Mouse (Mus musculus) common myeloid progenitor, adult 5-6 weeks (primary cell): ENCODE results near the gene Borcs5. TPM values are rescaled to one million over a fixed set of nuclear protein-coding genes. Genes with fewer than 3 reads are reported as not detected.

Source experiments
- ATAC-seq: replicated peaks from 2 replicates; pipeline ENCODE4 v1.8.0; 2016; ENCODE audit warnings: low read depth, mild to moderate bottlenecking, moderate TSS enrichment, inconsistent platforms; ENCODE audit not compliant: poor library complexity, severe bottlenecking
- total RNA-seq: library from RNA; stranded (forward); fragments of 200-1000, 187-1606 nt; gene quantifications from 2 replicates; pipeline ENCODE4 v1.2.3, GENCODE M21; 2017

Gene Borcs5
- total RNA-seq, 1 experiment from 2014 or later = 12.4 TPM

- ATAC-seq = no peak
Measured at GRCm38 (mm10) chr6:134625431-134625830, 13.9 kb upstream of the Borcs5 start.

GRCm38 (mm10) chr6:134626564-134626963, 12.7 kb upstream of the Borcs5 start:
- no peak for ATAC-seq

GRCm38 (mm10) chr6:134630447-134630846, 8.9 kb upstream of the Borcs5 start:
- ATAC-seq = peak; percentile 55

DNA sequence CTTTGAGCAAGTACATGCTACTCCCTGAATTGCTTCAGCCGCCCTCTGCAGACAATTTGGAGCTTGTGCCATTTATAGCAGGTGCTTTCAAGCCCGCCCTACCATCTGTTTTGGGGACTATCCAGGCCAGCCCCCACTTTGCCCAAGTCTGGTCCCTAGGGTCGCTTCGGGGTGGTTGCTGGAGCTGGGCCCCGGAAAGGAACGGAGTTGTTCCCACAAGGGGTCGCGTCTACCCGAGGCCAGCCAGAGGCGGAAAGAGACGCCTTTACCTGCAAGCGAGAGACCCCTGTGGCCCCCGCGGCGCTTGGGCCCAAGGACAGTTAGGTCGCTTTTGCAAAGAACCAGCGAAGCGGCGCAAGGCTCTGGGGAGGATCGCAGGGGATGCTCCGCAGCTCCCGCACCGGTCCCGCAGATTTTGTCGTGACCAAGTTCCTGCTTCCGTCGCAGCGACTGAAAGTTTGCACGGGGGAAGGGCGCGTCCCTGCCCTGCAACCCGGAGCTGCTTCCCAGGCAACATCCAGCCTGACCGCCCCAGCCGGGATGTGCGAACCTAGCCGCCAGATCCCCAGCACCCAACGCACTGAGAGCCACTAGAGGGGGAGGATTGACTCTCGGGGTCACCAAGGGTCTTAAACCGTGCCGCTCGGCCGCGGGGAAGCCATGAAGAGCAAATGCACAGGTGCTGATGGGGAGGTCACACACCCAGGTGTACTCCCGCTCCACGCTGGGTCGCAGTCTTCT, 7.2 kb upstream of the Borcs5 start, which contains the start of gene Mansc1:
Mansc1 (minus strand) TSS at position 542 of the 741 bp plus-strand sequence.
- ATAC-seq = peak; percentile 64

- no peak for ATAC-seq
Measured at GRCm38 (mm10) chr6:134632756-134633155, 6.6 kb upstream of the Borcs5 start.

DNA sequence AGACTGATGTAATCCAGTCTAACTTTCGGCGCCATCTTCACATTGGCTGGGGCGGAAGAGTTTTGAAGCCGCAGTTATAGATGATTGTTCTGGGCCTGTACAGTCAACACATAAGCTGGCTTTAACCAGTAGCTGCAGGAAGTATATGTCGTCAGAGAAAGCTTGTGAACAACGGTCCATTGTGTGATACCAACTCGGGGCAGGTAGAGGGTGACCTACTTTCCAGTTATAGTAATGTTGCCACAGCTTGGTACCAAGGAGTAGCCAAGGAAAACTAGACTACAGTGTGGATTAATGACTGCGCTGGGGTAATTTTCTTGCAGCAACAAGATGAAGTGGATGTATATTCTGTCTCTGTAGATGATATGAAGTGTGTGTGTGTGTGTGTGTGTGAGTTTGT, 5.8 kb upstream of the Borcs5 start:
- no peak for ATAC-seq

DNA sequence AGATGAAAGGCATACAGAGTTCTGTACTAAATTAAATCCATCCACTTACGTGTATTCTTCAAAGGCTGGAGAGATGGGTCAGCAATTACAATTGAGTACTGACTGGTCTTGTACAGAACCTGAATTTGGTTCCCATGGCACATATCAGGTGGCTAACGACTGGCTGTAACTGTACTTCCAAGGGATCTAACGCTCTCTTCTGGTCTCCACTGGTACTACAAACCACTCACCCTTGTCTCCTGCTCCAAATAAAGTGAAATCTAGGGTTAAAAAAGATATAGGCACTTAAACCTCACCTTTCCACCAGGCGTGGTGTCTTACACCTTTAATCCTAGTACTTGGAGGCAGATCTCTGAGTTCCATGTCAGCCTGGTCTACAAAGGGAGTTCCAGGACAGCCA, 2.8 kb upstream of the Borcs5 start:
- no peak for ATAC-seq

GRCm38 (mm10) chr6:134639900-134640299, 590 bp downstream of the Borcs5 start:
- no peak for ATAC-seq

DNA sequence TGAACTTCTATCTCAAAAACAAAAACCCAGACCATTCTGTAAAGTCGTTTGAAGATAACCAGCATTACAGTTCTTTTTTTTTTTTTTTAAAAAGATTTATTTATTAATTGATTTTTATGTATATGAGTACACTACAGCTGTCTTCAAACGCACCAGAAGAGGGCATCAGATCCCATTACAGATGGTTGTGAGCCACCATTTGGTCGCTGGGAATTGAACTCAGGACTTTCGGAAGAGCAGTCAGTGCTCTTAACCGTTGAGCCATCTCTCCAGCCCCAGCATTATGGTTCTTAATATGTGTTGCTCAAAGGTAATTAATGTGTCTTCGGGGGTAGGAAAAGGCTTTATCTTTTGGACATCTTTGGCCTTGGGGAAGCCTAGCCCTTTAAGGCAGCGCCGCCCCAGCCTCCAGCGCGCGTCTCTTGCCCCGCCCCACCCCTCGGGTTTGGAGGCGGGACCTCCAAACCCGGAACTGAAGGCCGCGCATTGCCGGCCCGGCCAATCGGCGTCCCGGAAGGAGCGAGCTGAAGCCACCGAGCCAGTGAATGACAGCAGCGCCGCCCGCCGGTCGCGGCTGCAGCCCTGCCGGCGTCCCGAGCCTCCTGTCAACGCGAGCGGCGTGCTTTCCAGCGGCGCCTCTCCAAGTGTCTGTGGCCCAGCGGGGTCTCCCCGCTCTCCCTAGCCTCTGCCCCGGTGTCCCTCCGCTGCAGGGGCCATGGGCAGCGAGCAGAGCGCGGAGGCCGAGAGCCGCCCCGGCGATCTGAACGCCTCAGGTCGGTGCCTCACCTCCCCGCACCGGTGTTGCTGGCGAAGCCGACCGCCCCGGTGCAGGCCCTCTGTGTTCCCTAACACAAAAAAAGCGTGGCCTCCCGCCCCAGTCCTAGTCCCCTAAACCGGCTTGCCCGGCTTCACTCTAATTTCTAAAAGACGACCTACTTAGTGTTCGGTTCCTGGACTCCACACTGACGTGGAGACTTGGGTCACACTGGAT, 1.5 kb downstream of the Borcs5 start:
- peak; percentile 97 for ATAC-seq

GRCm38 (mm10) chr6:134641738-134642446, 2.6 kb downstream of the Borcs5 start:
- no peak for ATAC-seq

DNA sequence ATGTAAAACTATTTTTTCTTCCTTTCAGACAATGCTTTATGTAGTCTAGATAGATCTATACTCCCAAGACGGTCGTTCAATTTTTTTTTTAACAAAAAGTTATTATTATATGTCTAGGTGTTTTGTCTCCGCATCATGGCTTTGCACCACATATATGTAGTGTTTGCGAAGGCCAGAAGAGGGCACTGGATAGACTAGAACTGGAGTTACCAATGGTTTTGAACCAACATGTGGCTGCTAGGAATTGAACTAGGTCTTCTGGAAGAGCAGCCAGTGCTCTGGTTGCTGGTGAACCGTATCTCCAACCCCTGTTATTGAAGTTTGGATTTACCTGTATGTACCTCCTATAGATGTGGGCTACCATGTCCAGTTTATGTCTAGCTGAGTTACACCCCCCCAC, 4.0 kb downstream of the Borcs5 start:
- no peak for ATAC-seq

GRCm38 (mm10) chr6:134646835-134647234, 7.5 kb downstream of the Borcs5 start:
- ATAC-seq = no peak

- no peak for ATAC-seq
Measured at GRCm38 (mm10) chr6:134647621-134648020, 8.3 kb downstream of the Borcs5 start.

GRCm38 (mm10) chr6:134648356-134648755, 9.0 kb downstream of the Borcs5 start:
- no peak for ATAC-seq

DNA sequence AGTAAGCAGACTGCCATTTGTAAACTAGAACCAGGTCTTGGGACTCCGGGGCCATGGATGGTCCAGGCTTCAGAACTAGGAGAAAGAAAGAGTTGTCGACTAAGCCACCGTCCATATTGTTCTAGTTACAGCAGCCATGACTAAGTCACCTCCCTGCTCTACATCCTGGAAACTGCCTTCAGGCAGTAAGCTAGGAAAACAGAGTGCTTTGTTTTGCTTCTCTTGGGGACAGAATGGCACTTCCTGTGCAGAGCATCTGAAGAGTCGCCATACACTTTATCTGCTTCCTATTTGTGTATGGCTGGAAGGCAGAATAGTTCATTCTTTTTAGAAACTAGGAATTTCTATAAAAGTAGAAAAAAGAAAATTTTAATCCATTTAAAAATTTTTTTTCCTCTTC, 17.2 kb downstream of the Borcs5 start:
- no peak for ATAC-seq

- peak; percentile 87 for ATAC-seq
Measured at GRCm38 (mm10) chr6:134659108-134659958, 20.0 kb downstream of the Borcs5 start.

DNA sequence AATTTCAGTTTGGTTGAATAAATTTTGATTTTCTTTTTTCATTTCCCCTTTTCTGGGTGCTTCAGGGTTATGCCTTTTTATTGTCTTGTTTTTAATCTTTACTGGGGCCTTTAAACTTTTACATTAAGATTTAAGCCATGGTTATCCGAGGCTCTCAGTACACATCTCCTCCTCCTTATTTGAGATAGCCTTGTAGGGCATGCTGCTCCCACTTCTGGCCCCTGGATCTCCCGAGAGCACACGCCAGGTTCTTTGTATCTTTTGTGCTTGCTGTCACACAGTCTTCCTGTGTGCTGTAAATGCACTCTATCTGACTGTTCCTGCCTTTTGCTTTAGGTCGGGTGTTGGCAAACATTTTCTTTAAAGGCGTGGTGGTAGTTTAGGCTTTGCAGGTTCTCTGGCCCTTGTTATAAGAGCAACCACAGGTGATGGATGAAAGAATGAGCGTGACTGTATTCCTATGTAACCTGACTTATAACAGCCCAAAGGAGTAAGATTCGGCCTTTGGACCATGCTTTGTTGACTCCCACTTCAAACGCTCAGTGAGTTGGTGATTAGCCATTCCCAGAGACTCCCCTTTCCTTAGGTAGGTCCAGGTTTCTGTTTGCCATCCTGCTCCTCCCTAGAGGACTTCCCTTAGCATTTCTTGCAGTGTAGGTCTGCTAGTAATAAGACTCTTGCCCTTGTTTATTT, 21.6 kb downstream of the Borcs5 start:
- ATAC-seq = peak; percentile 37; the same call in 1 of the 2 replicates

DNA sequence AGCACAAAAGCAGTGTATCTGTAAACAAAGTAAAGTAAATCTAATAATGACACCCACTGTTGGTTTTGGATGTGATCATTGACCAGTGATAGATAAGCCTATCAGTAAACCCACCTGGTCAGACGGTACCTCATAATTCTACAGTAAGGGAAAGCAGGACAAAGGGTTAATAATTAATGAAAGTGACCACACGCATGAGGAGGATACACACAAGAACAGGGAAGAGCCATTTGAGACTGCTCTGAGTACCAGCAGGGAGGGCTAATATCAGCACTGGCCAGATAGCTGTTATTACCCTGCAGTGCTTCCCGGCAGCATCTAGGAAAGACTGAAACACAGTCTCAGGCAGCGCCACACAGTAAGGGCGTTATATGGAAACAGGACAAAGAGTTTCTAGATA, 25.3 kb downstream of the Borcs5 start:
- ATAC-seq = no peak

DNA sequence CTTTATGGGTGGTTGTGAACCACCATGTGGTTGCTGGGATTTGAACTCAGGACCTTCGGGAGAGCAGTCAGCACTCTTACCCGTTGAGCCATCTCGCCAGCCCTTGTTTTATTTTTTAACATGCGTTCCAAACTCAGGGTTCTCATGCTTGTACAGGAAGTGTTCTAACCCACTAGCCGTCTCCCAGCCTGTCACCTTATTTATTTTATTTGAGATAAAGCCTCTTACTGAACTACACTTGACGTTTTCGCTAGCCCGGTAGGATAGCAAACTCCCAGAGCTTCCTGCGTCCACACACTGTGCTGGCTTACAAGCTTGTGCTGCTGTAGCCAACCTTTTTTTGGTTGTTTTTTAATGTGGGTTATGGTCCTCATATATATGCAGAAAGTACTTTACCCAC, 26.5 kb downstream of the Borcs5 start:
- ATAC-seq = no peak
